Mouse (Mus musculus) c-Kit-positive CD71-negative TER-119-negative erythroid progenitor cells, embryonic 14.5 days (primary cell): Measurements from ENCODE around the gene Hnrnpa2b1.
A peak's percentile ranks its signal among the peaks of the same experiment; 100 is the strongest.

Source experiments
- DNase-seq: peaks from one replicate; pipeline ENCODE4 v3.0.0-alpha.2; 2013; ENCODE audit warnings: low read depth

The Hnrnpa2b1 gene

DNA sequence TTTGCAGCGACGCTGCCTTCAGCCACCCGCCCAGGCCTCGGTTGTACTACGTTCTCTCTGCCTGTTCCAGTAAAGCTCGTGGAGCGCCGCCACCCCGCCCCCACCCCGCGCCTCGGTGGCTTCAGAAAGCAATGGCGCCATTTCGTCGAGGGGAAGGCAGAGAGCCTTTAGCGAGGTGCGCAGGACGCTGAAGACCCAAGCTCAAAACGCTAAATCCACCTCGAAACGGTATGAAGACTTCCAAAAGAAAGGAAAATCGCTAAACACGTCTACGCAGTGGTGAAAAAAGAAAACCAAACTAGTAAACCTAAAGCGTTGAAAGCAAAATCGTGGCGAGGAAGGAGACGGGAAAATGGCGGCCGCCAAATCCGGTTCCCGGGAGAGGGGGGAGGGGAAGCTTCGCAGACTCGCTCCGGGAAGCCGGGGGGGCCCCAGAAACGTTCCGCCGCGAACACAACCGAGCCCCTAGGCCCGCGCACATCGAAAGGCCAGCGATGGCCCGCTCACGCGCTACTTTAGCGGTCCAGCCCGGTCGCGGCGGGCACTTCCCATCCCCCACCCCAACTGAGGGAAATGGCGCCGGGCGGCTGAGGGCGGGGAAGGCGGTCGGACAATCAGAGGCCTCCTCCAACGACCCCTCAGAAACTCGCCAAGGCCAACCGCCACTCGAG, 668 bp downstream of the Hnrnpa2b1 start:
- DNase-seq: no peak

DNA sequence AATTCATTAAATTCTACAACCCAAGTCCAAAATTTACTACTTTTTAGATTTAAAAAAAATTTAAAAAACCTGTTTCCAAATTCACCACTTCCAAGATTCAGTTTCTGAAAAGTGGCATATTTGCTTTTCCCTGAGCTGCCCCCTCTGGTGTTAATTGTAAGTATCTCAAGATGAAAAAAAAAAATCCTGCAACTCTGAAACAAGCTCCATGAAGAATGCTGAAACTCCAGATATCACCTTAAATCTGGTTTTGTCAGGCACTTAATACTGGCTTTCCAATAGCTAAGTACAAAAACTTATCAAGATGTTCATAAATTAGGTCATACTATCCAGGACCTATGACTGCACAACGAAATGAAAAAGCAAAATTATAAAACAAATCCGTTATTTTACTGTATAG, 2.0 kb downstream of the Hnrnpa2b1 start:
- no peak for DNase-seq

DNA sequence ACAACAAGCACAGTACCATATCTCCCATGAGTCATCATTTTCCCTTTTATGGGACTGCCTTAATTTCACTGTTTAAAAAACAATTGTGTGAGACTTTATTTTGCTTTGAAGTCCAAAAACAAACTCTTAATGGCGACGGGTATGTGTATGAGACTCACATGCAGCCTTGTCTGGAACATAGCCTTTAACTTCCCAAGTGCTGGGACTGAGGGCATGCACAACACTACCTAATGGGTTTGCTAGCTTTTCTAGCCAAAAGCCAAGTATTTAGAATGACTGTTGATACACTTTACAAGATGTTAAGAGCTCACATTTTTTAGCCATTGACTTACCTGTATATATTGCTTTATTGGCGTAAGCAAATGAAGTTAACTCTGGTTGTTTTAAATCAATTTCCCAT, 9.3 kb downstream of the Hnrnpa2b1 start:
- DNase-seq: no peak

DNA sequence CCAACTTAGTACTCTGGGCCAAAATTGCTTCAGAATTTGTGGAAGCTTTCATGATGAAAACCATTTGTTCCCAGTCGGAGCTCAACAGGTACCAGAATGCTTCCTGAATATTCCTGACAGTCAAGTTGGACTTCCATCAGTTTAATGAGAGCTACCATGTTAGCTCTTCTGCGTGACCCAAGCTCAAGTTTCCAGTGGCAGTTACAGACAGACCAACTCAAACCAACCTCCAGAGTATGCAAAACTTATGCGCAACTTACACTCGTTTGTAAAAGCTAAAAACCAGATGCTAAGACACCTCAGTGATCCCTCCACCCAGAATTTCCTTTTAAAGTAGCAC, 9.7 kb downstream of the Hnrnpa2b1 start:
- no peak for DNase-seq

DNA sequence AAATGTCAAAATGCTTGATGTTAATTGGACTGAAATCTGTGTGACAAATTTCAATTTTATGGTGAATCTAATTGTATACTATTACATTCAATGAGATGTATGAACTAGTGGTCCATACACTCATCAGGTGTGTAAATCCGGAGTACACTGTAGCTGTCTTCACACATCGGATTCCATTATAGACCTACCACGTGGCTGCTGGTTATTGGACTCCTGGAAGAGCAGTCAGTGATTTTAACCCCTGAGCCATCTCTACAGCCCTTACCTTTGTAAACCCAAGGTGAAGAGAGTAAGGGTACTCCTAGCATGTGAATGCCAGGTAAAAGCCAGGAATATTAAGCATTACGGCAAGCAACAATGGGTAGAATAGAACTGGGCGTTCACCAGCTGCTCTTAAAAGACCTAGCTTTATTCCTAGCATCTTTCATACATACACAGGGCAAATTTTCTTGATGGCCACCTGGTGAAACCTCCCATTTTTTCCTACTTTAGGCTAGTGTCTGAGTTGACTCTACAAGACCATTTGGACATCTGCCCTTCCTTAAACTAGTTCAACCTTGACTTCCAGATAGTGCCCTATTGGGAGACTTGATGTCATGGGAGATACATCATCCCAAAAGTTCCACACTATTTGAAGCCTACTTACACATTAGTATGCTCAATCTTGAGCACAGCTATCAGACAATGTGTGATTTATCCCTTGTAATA, 10.2 kb downstream of the Hnrnpa2b1 start:
- DNase-seq: no peak

DNA sequence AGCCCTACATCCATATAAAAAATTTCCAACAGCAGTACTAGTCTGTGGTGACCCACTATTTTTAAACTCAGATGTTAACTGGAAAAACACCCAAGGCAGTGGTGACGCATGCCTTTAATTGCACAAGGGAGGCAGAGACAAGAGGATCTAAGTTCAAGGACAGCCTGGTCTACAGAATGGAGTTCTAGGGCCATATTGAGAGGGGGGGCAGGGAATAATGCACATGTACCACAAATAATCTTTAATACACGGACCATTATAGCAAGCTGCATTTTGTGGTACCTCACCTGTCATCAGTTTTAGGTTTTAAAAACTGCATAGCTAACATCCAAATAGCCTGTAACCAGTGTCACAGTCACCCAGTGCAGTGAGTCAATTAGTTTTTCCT, 10.8 kb downstream of the Hnrnpa2b1 start:
- no peak for DNase-seq

DNA sequence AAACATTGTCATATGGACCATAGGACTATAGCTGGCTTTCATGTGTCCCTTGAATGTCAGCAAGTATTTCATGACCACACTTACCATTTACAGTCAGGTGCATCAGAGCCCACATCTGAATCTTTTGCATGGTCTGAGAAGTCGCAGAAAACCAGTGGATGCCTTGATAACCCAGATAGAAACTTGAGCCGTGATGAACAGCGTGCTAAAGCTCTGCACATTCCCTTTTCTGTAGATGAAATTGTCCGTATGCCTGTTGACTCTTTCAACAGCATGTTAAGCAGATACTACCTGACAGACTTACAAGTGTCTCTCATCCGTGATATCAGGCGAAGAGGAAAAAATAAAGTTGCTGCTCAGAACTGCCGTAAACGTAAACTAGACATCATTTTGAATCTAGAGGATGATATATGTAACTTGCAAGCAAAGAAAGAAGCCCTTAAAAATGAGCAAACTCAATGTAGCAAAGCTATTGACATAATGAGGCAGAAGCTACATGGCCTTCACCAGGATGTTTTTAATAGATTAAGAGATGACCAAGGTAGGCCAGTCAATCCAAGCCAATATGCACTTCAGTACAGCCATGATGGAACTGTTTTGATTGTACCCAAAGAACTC, 11.8 kb downstream of the Hnrnpa2b1 start:
- no peak for DNase-seq

DNA sequence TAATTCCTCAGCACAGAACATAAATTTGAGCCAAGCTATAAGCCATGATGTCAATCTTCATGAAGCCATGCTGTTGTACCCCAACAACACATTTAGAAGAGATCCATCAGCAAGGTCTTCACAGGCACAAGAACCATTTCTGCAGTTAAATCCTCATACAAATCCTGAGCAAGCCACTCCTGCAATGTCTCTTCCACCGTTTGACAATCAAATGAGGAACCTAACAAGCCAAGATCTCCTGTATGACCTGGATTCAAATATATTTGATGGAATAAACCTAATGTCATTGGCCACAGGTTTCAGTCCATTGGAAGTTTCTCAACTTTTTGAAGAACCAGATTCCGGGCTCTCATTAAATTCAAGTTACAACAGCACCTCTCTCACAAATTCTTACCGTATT, 12.4 kb downstream of the Hnrnpa2b1 start:
- DNase-seq: no peak

DNA sequence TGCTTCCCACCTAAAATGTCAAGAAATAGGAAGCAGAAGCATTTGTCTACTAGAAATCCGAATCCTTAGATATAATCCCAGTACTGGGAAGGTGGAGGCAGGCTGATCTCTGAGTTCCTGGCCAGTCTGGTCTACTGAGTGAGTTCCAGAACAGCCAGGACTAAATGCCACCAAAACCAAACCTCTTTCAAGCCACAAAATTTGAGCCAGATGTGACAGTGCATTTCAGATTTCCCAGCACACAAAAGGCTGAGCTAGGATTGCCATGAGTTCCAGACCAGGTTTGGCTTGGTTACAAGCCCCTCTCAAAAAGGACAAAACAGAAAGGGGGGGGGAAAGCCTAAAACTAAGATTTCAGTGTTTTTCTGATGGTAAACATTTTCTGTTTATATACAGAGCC, 13.5 kb downstream of the Hnrnpa2b1 start:
- no peak for DNase-seq

DNA sequence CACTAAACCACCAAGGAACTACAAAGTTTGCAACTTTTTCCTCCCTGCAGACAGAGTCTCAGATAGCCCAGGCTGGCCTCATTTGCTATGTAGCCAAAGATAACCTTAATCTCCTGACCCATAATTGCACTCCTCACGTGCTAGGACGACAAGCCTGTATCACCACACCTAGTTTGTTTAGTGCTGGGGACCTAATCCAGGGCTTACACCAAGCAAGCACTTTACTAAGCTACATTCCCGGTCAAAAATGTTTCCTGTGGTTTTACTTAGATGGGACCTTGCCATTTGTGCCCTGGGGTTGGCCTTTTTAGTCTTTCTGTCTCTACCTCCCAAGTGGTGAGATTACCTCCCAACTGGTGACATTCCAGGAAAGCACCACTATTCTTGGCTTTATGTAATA, 14.7 kb downstream of the Hnrnpa2b1 start:
- no peak for DNase-seq

DNA sequence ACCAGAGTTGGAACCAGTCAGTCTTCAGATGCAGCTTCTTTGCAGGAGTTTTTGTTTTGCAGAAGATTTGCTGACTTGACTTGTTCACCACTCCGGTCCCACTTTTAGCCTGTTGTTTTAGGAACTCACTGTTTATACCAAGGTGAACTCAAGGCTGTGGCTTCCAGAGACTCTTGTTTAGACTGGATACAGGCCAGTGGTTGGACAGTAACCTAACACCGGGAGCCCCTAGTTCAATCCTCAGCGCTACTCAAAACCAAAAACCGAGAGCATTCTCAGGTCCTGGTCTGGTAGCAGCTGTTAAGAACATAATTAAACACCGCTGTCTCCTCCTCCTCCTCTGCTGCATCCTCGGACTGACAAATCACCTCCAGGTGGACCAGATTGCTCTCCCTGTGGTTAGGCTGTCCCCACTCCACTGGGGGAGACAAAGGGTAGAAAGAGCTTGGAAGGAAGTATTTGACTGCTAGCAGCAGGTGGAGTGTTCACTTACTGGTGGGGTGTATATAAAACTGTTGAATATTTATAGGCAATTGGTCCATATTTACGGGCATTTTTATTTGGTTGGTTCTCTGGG, 16.7 kb downstream of the Hnrnpa2b1 start:
- no peak for DNase-seq

DNA sequence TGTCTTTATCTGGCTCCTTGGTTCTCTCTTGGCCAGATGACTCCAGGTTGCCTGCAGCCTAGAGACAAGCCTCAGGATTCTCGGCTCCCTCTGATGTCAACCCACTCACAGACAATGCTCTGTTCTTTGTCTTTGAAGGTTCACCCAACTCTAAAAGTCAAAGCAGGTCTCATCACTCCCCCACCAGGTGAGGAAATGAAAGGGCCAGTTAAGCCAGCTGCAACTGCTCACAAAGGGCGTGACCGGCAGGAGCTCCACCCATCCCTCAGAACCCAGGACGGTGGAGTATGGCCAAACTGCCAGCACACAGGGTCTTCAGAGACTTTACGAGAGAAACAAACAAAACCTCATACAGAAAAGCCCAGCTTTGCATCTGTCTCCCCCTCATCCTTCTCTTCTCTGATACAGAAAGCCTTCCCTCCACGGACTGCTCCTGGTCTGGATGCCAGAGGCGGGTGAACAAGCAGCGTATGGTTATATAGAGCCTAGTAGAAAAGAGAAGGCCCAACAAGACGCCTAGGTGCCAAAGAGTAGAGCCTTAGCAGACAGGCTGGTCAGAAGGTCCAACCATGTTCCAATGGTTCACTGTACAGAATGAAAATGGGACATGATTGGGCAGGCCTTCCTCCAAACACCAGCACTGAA, 27.4 kb downstream of the Hnrnpa2b1 start:
- no peak for DNase-seq

DNA sequence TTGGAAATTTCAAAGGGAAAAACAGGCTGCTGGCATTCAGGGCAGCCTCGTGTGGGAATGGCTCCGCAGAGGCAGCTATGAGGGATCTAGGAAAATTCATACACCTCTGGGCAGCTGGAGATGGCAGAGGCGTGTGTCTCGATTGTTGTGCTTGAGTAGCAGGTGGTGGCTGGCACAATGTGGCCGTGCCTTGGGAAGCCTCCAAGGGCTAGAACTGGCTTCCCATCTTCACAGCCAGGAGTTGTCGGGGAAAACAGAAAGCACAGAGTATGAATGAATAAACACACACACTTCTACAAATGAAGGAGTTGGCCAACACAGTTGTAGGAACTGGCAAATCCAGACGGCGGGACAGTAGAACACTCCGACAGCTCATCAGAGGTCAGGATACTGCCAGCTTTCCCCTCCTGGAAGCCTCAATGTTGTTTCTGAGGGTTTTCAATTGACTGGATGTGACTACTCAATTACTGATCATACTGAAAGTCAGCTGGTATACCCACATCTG, 30.8 kb downstream of the Hnrnpa2b1 start:
- no peak for DNase-seq

DNA sequence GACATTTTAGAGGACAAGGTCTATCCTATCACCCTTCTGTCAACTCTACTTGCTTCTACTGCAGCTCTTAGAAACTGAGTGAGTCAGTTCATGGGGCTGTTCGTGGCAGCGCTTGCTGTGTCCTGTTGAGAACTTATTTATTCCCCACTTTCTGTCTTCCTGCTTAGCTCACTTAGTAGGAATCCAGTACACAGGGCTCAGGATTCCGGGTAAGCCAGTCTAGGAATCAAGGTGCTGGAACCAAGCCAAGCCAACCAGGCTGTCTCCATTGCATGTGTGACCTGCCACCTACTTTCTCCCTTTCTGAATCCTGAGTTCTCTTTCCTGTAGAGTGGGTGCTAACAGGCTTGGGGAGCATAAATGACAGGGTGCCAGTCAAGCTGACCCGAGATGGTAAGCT, 32.0 kb downstream of the Hnrnpa2b1 start:
- DNase-seq: no peak

DNA sequence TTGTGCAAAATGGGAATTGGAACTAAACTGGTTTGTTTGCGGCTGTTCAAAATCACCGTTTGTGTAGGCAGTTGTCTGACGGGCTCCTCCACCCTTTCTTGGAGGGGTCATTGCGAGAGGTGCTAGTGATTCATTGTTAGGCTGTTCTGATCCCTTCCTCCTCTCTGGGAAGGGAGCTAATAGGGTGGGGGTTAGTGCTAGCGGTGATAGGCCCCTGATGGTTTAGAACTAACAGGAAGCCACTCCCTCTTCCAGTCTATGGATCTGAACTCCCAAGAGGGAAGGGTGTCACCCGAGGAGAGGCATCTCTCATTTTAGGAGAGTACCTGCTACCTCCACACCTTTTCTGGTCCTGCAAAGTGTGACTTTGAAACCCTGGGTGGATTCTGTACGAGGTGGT, 35.4 kb downstream of the Hnrnpa2b1 start:
- no peak for DNase-seq

DNA sequence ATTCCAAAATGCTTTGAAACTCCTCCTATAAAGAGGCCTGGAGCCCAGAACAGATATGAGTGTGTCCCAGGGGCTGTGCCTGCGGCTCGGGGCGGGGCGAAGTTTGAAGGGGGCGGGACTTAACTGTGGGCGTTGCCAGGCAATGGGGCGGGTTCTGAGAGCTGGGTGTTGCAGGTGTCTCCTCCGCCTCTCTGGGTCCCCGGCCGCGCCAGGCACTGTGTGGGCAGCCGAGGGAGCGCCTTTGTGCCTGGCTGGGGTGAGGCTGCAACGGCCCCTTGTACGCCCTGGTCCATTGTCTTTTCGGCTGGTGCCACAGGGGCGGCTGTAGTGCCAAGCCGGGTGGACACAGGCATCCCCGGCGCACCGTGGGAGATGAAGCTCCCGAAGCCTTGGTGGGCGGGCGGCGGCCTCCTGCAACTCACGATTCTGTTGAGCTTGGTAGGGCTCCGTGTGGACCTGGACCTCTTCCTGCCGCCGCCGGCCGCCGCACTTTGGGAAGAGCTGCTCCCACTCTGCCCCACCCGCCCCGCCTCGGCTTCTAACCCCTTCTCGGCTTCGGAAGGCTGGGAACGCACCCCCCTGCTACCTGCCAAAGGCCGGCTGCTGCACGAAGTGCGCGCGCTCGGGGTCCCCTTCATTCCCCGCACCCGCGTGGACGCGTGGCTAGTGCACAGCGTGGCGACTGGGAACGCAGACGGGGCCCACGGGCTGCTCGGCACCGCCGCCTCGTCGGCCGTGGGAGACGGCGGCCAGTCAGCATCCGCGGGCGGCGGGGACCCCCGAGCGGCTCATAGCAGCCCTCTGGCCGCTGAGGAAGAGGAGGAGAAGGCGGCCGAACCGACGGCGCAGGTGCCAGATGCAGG, 36.9 kb downstream of the Hnrnpa2b1 start, which contains the start of gene Nfe2l3:
Gene Nfe2l3 (plus strand): TSS at position 136 of the 863 bp plus-strand sequence.
- DNase-seq: peak; percentile 62

DNA sequence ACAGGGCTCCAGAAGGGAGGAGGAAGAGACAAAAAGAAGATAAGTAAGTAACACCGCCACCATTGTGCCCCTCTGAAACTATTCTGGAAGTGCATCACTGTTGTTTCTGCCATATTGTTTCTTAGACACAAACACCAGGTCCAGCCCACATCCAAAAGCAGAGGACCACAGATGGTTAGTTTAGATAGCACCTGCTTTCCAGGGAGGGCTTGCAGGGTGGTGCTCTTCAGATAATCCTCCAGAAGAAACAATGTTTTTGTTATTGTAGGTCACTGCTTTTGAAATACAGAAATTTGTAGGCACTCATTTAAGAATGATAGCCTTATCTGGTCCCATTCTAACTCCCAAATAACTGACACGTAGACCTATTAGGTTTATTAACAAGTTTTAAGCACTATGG, 45.2 kb downstream of the Hnrnpa2b1 start:
- DNase-seq: no peak

DNA sequence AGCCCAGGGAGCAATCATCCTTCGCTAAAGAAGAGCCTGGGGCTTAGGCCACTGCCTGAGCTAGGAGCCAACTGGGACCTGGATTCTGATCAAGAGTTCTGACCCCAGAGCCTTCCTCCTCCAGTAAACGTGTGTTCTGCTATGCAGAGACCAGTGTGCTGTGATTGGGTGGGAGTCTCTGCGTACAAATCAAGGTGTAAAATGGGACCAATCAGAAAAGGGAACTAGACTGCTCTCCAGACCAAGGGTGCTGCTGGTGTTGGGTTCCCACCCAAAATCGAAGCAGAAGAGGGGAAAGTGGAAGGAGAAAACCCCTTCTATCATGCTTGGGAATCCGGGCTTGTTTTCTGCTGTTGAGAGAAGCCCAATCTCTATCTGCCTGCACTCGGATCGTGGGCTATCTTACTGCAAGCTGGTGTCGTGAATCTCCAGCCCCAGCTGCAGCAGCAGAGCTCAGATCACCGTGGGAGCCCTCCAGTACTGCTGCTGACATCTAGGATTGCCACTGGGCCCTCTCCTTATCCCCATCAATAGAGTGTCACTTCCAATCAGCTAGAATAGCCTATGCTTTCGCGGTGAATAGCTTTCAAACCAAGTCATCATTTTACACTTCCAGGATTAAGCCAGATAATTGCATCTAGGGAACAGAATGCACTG, 46.1 kb downstream of the Hnrnpa2b1 start:
- no peak for DNase-seq

DNA sequence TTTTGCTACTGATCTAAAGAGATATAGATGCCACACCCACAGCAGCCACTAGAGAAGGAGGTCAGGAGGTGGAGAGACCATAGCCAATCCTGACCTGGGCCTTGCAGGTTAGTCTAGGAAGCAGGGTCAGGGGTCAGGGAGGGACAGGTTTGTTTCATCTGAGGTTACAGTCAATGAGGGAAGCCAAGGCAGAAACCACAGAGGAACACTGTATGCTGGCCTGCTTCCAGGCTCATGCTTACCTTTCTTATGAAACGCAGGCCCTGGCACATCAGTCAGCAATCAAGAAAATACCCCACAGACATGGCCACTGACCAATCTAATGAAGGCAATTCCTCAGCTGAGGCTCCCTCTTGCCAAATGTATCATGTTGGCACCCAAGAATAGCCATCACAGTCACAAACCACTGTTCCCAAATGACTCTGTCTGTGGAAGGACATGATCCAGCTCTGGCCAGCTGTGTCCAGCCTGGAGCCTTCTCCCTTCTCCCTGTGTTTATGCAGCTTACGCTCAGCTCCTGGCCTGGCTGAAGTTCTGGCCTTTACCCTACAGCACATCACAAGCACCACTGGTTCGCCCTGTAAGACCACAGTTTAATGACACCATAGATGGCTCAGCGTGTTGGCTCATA, 52.3 kb downstream of the Hnrnpa2b1 start:
- DNase-seq: no peak

DNA sequence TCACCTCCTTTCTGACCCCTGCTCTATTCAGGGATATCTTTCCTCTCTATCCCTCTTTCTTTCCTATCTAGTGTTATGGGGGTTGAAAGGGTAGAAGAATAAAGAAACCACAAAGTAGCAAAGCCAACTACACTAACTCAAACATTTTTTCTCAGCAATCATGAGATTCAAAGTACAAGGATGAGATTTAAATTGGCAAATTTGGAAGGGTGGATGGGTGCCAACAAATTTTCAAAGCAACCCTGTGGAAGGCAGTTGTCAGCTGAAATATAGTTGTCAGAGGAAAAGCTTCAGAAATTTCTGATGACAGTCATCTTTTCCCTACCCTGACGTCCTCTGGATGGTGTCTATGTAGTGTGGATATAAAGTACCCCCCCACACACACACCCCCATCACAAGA, 53.3 kb downstream of the Hnrnpa2b1 start:
- no peak for DNase-seq
